Mouse (Mus musculus) bone marrow macrophage, adult 2 months (primary cell): ENCODE data around the gene Svop. TPM values are rescaled to one million over a fixed set of nuclear protein-coding genes. Genes with fewer than 3 reads are reported as not detected.
A peak's percentile ranks its signal among the peaks of the same experiment; 100 is the strongest.

Experiments
- H3K27ac ChIP-seq: 2 replicates; pipeline ENCODE4 v1.5.1; 2012; ENCODE audit warnings: low read depth, low read length; ENCODE audit not compliant: insufficient read depth
- H3K4me1 ChIP-seq: 2 replicates; pipeline ENCODE4 v1.6.1; 2012; ENCODE audit warnings: low read length; ENCODE audit not compliant: control insufficient read depth, insufficient read depth
- H3K4me3 ChIP-seq: 2 replicates; pipeline ENCODE4 v1.5.1; 2012; ENCODE audit warnings: mild to moderate bottlenecking, low read length, moderate library complexity; ENCODE audit not compliant: insufficient read depth
- CTCF ChIP-seq: IDR thresholded peaks from 2 replicates; pipeline ENCODE4 v1.5.1; 2012; ENCODE audit warnings: low read depth, mild to moderate bottlenecking, low read length, moderate library complexity
- POLR2A ChIP-seq: IDR thresholded peaks from 2 replicates; pipeline ENCODE4 v1.6.1; 2012; ENCODE audit warnings: mild to moderate bottlenecking, low read depth, low read length, borderline replicate concordance
- polyA plus RNA-seq: library from polyadenylated mRNA; stranded (reverse); fragments of >200 nt; gene quantifications from 2 replicates; pipeline ENCODE4 v1.2.4, GENCODE M21; 2012; ENCODE audit not compliant: missing spikeins, insufficient read depth, insufficient read length

Svop gene
- not detected in 2 replicates for polyA plus RNA-seq

DNA sequence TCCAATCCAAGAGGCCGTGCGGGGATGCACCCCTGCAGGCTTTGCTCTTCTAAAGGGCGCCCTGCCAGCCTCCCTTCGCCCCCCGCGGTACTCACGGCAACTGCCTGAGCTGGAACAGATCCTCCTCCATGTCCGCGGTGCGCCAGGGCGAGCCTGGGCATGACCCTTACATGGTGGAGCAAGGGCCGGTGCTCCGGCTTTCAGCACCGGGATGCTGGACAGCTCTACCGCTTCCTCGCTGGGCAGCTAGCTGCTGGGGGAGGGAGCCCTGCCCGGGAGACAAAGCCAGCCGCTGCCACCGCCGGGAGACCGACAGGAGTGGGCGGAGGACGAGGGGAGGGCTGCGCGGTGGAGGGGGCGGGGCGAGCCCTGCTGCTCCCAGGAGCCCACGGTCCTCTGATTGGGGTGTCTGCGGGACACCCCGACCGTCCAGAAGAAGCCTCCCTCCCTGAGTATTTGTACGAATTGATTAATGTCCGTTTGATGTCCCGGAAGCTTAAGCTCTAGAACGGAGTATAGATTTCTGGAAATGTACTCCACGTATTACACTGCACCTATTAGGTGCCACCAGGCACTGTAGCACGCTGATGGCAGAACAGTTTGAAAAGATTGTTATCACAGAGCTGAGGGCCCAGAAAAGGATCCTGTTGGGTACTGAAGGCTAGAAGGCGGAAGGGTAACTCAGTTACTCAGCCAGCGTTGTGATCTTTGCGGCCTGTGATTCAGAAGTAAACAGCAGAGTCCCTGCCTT, at the start of gene Svop:
Gene Svop (minus strand): TSS at position 514 of the 751 bp plus-strand sequence.
- Histone ChIP-seq H3K27ac (no peak within 1 kb of the TSS), H3K4me3 (no peak within 1 kb of the TSS)

DNA sequence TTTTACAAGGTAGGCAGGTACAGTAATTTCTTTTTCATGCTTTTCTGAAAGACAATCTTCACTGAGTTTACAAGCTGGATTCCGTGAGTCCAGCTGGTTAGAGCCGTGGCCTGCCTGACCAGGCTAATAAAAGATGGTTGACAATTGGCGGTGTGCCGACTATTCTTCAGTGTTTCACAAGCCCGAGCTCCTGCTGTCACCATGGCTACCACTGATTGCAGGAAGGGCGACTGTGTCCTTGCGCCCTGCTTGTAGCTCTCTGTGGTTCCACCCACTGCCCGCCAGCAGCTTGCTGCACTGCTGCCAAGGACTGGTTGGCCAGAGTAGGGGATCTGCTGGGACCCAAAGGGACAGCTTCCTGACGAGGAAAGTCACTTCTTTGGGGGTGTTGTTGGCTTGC, 47.8 kb upstream of the Svop start:
- no peak for TF ChIP-seq POLR2A
- TF ChIP-seq CTCF = no peak
- no peak overlapping the region for H3K27ac ChIP-seq

More for the DNA sequence above, at the start of gene Svop:
- TF ChIP-seq CTCF (no peak), POLR2A (no peak)
- H3K4me1 ChIP-seq = 0 out of 2 replicates have a peak, but pooled peaks cover 2% of the 10 kb centered on the region

DNA sequence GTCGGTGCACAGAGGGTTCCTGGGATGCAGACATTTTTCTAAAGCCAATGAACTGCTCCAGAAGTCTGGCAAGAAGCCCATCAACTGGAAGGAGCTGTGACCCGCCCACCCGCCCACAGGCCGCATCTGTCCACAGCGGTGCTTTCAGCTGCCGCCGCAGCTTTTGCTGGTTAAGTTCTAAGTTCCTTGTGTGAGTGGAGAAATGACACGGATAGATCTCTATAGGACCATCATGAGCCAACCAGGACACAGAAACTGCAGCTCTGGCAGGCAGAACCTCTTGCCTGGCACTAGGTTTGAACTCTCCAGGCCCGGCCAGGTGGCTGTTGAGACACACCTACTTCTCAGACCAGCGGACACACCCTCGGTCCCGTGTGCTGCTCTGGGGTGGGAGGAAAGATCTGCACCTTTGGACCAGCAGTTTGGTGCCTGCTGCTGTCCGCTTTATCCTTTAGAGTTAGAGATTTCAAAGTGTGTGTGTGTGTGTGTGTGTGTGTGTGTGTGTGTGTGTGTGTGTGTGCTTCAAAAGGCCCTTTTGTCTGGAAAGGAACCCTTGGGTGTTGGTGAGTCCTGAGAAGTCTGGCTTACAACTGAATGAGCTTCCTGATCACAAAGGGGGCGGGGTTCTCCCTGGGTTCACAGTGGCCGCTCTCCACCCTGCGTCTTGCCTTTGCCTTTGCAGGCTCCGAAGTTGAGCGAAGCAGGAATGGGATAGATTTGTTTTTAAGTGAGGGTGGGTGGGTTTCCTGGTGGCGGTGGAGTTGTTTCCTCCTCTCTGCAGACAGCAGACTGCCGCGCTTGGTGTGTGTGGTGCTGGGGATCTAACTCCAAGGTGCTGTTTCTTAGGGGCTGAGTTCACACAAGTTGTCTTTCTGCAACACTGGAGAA, 47.2 kb upstream of the Svop start:
- no peak overlapping the region for H3K27ac ChIP-seq
- 0 out of 2 replicates have a peak, but pooled peaks cover 2% of the 10 kb centered on the region for H3K4me1 ChIP-seq
- no peak for TF ChIP-seq POLR2A
- no peak for TF ChIP-seq CTCF
- H3K4me3 ChIP-seq = no peak overlapping the region

More for the DNA sequence above, 47.8 kb upstream of the Svop start:
- Histone ChIP-seq H3K4me1 (no peaks in the 10 kb centered on the region), H3K4me3 (no peak overlapping the region)

DNA sequence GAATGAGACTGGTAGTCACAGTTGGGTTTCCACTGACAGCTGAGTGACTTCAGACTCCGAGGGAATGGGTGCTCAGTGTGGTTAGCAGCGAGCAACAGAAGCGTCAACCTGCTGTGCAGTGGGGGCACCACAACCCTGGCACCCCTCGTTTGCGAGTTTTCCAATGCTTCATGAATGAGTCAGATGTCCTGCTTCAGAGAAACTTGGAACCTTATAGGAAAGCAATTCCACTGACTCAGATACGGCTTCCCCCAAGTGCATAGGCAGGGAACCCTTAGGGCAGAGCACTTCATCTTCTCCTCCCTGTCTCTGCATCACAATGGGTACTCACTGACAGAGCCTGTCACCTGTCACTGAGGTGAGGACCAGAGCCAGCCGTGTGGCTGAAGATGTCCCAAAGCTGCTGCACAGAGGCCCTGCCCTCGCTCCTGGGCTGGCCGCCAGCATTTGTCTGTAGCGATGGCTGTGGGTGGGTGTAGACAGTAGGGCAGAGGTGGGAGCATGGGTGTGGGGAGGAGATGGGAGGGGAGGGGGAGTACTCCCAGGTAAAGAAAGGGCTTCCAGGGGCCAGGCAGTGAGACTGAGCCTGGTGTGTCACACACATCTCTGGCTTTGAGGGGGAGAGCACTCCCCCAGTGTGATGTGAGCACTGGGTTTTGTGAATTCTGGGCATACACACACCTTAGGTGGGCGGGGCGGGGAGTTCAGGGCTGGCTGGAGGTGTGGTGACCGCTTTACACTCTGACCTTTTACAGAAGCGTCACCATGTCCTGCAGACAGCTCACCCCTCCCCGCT, 46.3 kb upstream of the Svop start:
- TF ChIP-seq POLR2A (no peak), CTCF (no peak)
- Histone ChIP-seq H3K4me3 (no peak overlapping the region), H3K4me1 (0 out of 2 replicates have a peak, but pooled peaks cover 2% of the 10 kb centered on the region), H3K27ac (no peak overlapping the region)

DNA sequence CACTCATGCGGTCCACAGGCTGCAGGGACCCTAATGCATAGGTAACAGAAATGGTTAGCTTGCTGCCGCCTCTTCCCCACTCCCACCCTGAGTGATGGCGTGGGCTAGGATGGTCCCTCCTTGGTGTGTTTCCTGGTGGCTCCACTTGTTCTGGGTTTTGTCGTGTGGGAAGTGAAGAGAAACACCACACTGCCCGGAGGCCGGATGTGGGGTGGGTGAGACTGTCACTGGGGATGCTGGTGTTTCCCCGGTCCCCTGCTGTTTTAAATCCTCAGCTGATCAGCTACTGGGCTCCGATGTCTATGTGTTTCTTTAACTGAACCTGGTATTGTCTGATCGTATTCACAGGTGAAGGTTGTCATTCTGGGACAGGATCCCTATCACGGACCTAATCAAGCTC, 44.1 kb upstream of the Svop start:
- Histone ChIP-seq H3K4me3 (no peak overlapping the region), H3K27ac (no peak overlapping the region), H3K4me1 (peaks cover 7% of the 10 kb centered on the region; the same call in 1 of the 2 replicates)
- no peak for TF ChIP-seq CTCF
- no peak for TF ChIP-seq POLR2A

DNA sequence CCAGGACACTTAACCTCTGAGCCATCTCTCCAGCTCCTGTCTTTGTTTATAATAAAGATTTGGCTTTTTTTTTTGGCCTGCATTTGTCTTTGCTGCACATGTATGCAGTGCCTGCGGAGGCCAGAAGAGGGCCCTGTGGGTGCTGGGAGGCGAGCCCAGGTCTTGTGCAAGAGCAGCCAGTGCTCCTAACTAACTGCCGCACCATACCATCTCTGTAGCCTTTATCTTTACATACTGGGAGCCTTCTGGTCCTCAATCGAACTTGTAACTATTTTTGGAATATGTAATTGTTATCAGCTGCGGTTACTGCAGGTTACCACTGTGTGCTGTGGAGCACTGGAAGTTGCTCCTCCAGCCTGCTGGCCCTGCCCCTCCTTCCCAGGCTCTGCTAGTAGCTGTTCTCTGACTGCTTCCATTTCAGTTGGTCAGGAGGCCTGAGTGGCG, 42.7 kb upstream of the Svop start:
- Histone ChIP-seq H3K4me3 (no peak overlapping the region), H3K4me1 (peaks cover 7% of the 10 kb centered on the region; the same call in 1 of the 2 replicates), H3K27ac (no peak overlapping the region)
- no peak for TF ChIP-seq POLR2A
- peak; percentile 31; the same call in 1 of the 2 replicates for TF ChIP-seq CTCF

DNA sequence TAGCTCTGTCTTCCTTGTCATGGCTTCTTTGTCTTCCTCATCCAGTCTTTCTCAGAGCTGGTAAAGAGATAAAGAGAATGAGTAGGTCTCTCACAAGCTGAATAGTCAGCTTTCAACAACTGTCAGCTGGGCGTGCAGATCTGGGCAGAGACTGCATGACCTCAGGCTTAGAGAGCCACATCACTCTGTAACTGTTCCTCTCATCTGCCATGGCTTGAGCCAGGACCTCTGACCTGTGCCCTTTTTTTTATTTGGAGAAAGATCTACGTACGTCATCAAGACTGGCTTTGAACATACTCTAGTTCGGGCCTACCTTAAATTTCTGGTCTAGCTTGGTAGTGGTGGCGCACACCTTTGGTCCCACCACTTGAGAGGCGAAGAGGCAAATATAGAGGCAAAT, 41.5 kb upstream of the Svop start:
- Histone ChIP-seq H3K4me1 (peaks cover 7% of the 10 kb centered on the region; the same call in 1 of the 2 replicates), H3K4me3 (no peak overlapping the region), H3K27ac (no peak overlapping the region)
- TF ChIP-seq CTCF = no peak
- TF ChIP-seq POLR2A = no peak

DNA sequence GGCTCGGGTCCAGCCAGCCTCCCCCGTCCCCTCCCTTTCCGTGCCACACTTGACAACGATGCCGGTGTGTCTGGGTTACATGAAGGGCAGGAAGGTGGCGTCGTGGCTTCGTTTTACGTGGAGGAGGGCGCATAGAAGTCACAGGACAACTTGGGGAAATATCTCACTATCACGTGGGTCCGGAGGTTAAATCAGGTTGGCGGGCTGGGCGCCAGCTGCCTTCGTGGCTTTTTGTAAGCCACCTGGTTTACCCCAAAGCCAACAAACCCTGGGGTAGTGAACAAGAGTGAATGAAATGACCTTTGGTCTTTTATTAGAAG, 40.1 kb upstream of the Svop start:
- Histone ChIP-seq H3K27ac (peak overlapping the region; percentile 17), H3K4me1 (peaks cover 11% of the 10 kb centered on the region), H3K4me3 (peak overlapping the region; percentile 67)
- TF ChIP-seq CTCF (no peak), POLR2A (no peak)

DNA sequence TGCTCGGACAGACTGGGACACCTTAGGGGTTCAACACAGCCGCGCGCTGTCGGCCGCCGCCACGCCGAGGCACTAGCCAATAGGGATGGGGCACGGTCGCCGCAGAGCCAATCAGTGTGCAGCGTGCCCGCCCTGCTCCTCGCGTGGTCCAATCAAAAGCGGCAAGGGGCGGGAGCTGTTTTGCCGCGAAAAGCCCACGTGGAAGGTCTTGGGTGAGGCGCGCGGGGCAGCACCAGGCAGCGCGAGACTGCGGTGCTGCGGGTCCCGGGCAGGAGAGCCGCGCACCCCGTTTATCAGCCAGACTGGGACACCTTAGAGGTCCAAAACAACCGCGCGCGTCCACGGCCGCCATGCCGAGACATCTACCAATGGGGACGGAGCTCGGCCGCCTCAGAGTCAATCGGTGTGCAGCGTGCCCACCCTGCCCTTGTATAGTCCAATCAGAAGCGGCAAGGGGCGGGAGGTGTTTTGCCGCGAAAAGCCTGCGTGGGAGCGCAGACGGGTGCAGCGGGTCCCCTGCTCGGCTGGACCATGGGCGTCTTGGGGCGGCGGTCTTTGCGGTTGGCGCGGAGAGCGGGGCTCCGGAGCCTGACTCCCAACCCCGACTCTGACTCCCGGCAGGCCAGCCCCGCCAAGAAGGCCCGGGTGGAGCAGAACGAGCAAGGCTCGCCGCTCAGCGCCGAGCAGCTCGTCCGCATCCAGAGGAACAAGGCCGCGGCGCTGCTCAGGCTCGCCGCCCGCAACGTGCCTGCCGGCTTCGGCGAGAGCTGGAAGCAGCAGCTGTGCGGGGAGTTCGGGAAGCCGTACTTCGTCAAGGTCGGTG, 39.5 kb upstream of the Svop start:
- Histone ChIP-seq H3K27ac (peak overlapping the region; percentile 17), H3K4me1 (peaks cover 16% of the 10 kb centered on the region), H3K4me3 (peak overlapping the region; percentile 67)
- TF ChIP-seq CTCF = no peak
- no peak for TF ChIP-seq POLR2A
